Mouse (Mus musculus) hindbrain, postnatal 0 days (tissue): Measurements from ENCODE around the gene Rybp. TPM values are rescaled to one million over a fixed set of nuclear protein-coding genes. Genes with fewer than 3 reads are reported as not detected.

Experiments used
- ATAC-seq: fragments of 200-750 bp; cut with Nextera tagmentation; 2 replicates; pipeline ENCODE4 v1.8.0; 2017; ENCODE audit warnings: mild to moderate bottlenecking, moderate TSS enrichment, moderate library complexity
- DNase-seq: peaks from one replicate; pipeline ENCODE4 v3.0.0-alpha.2; 2015; ENCODE audit warnings: low spot score
- H3K27ac ChIP-seq: fragments of 300-500 bp; sonication (generic); 2 replicates; pipeline ENCODE4 v1.5.1; 2014; ENCODE audit warnings: mild to moderate bottlenecking
- H3K27me3 ChIP-seq: fragments of 300-500 bp; sonication (generic); 2 replicates; pipeline ENCODE4 v1.6.1; 2014; ENCODE audit warnings: low read length, mixed read lengths; ENCODE audit not compliant: insufficient read depth
- H3K36me3 ChIP-seq: fragments of 300-500 bp; sonication (generic); 2 replicates; pipeline ENCODE4 v1.6.1; 2014; ENCODE audit warnings: low read length, mixed read lengths; ENCODE audit not compliant: insufficient read depth
- H3K4me1 ChIP-seq: fragments of 300-500 bp; sonication (generic); 2 replicates; pipeline ENCODE4 v1.6.1; 2014; ENCODE audit warnings: antibody characterized with exemption, low read length, mixed read lengths; ENCODE audit not compliant: insufficient read depth
- H3K4me2 ChIP-seq: fragments of 300-500 bp; sonication (generic); 2 replicates; pipeline ENCODE4 v1.6.1; 2014; ENCODE audit warnings: low read depth, mild to moderate bottlenecking, low read length, moderate library complexity, mixed read lengths
- H3K4me3 ChIP-seq: fragments of 300-500 bp; sonication (generic); 2 replicates; pipeline ENCODE4 v1.5.1; 2014; ENCODE audit warnings: low read length
- H3K9ac ChIP-seq: fragments of 300-500 bp; sonication (generic); replicated peaks from 2 replicates; pipeline ENCODE4 v1.6.1; 2014; ENCODE audit warnings: mild to moderate bottlenecking, low read length, moderate library complexity, mixed read lengths
- H3K9me3 ChIP-seq: fragments of 300-500 bp; sonication (generic); 2 replicates; pipeline ENCODE4 v1.6.1; 2016; ENCODE audit warnings: low read length, mixed read lengths
- CTCF ChIP-seq: IDR thresholded peaks from 2 replicates; pipeline ENCODE4 v1.5.1; 2016; ENCODE audit warnings: antibody characterized with exemption, control low read depth, low read depth
- WGBS: fragments of 180-500 bp; shearing (Covaris S2); extraction: QIAGEN DNeasy Blood & Tissue Kit; methylation state at CpG from one replicate; pipeline ENCODE4 v1.1.7; 2014; 5-methylcytosine and 5-hydroxymethylcytosine counted together
- polyA plus RNA-seq: library from polyadenylated mRNA; unstranded; fragments of >200 nt; fragmentation: Nextera tagmentation; extraction: Ambion mirVana; gene quantifications from 2 replicates; pipeline ENCODE4 v1.2.1, GENCODE M21; 2015
- total RNA-seq: library from RNA; depleted of rRNA; stranded (reverse); fragments of >200 nt; gene quantifications from 2 replicates; pipeline ENCODE4 v1.2.3, GENCODE M21; 2014

Rybp gene
- total and polyA plus RNA-seq, 2 experiments from 2014 or later, result 18.7 to 21.6 TPM

- TF ChIP-seq CTCF, result no peak
- Histone ChIP-seq H3K9me3 (no peaks in the 10 kb centered on the region), H3K4me1 (peaks cover under 1% of the 10 kb centered on the region; the same call in 1 of the 2 replicates), H3K27ac (no peak overlapping the region), H3K4me2 (no peak overlapping the region), H3K27me3 (no peaks in the 10 kb centered on the region), H3K4me3 (no peak overlapping the region), H3K36me3 (no peaks in the 10 kb centered on the region), H3K9ac (no peak overlapping the region)
- DNase-seq (no peak), ATAC-seq (no peak)
- 86% methylated on average over 10 of the region's 10 CpGs for WGBS
Measured at GRCm38 (mm10) chr6:100190310-100190709, 97.0 kb downstream of the Rybp start.

GRCm38 (mm10) chr6:100188883-100189743 is 98.2 kb downstream of the Rybp start:
- H3K27ac ChIP-seq, result no peak overlapping the region
- DNase-seq (no peak), ATAC-seq (no peak)
- H3K4me1 ChIP-seq, result no peaks in the 10 kb centered on the region
- TF ChIP-seq CTCF, result no peak
- H3K4me2 ChIP-seq, result no peak overlapping the region
- no peak overlapping the region for H3K4me3 ChIP-seq
- no peak overlapping the region for H3K9ac ChIP-seq
- H3K36me3 ChIP-seq, result no peaks in the 10 kb centered on the region
- 24% methylated on average over 7 of the region's 7 CpGs for WGBS
- H3K27me3 ChIP-seq, result no peaks in the 10 kb centered on the region
- no peaks in the 10 kb centered on the region for H3K9me3 ChIP-seq

GRCm38 (mm10) chr6:100187821-100188220 is 99.5 kb downstream of the Rybp start:
- DNase-seq (no peak), ATAC-seq (no peak)
- H3K27me3 ChIP-seq, result no peaks in the 10 kb centered on the region
- WGBS, result 63% methylated on average over 6 of the region's 6 CpGs
- no peaks in the 10 kb centered on the region for H3K4me1 ChIP-seq
- TF ChIP-seq CTCF, result no peak
- H3K9me3 ChIP-seq, result no peaks in the 10 kb centered on the region
- no peak overlapping the region for H3K4me2 ChIP-seq
- H3K27ac ChIP-seq, result no peak overlapping the region
- no peaks in the 10 kb centered on the region for H3K36me3 ChIP-seq
- H3K9ac ChIP-seq, result no peak overlapping the region
- no peak overlapping the region for H3K4me3 ChIP-seq

DNA sequence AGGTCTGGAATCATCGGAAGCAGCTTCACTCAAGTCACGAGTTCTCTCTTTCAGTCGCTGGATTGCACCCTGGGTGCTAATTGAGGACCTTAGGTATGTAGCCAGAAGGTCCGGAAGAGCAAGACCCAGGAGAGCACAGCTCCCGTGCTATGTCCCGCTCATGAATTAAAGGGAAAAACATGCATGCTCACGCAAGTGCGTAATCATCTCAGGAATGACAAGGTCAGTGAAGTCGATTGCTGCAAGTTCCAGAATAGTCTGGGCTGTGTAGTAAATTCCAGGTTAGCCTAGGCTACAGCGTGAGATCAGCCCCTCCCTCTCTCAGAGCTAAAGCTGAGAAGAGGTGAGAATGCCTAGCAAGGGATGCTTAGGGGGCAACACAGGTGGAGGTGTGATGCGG is 100.5 kb downstream of the Rybp start:
- no peaks in the 10 kb centered on the region for H3K27me3 ChIP-seq
- no peaks in the 10 kb centered on the region for H3K4me1 ChIP-seq
- no peak for TF ChIP-seq CTCF
- DNase-seq (no peak), ATAC-seq (no peak)
- H3K27ac ChIP-seq, result no peak overlapping the region
- 89% methylated on average over 11 of the region's 11 CpGs for WGBS
- H3K4me2 ChIP-seq, result no peak overlapping the region
- H3K4me3 ChIP-seq, result no peak overlapping the region
- H3K9ac ChIP-seq, result no peak overlapping the region
- no peaks in the 10 kb centered on the region for H3K9me3 ChIP-seq
- H3K36me3 ChIP-seq, result no peaks in the 10 kb centered on the region

GRCm38 (mm10) chr6:100185524-100185923 is 101.8 kb downstream of the Rybp start:
- WGBS, result 29% methylated on average over 1 of the region's 1 CpGs
- H3K4me3 ChIP-seq, result no peak overlapping the region
- TF ChIP-seq CTCF, result no peak
- no peak overlapping the region for H3K27ac ChIP-seq
- ATAC-seq (no peak), DNase-seq (no peak)
- H3K9ac ChIP-seq, result no peak overlapping the region
- no peaks in the 10 kb centered on the region for H3K36me3 ChIP-seq
- no peaks in the 10 kb centered on the region for H3K9me3 ChIP-seq
- H3K4me1 ChIP-seq, result no peaks in the 10 kb centered on the region
- H3K4me2 ChIP-seq, result no peak overlapping the region
- H3K27me3 ChIP-seq, result peaks cover 5% of the 10 kb centered on the region; the same call in 1 of the 2 replicates

- no peaks in the 10 kb centered on the region for H3K36me3 ChIP-seq
- TF ChIP-seq CTCF, result no peak
- no peaks in the 10 kb centered on the region for H3K4me1 ChIP-seq
- H3K27ac ChIP-seq, result no peak overlapping the region
- H3K27me3 ChIP-seq, result peaks cover 6% of the 10 kb centered on the region; the same call in 1 of the 2 replicates
- WGBS, result 65% methylated on average over 3 of the region's 3 CpGs
- no peak for DNase-seq
- no peak overlapping the region for H3K4me2 ChIP-seq
- H3K9ac ChIP-seq, result no peak overlapping the region
- no peaks in the 10 kb centered on the region for H3K9me3 ChIP-seq
- ATAC-seq, result peak; percentile 49; the same call in 1 of the 2 replicates
- no peak overlapping the region for H3K4me3 ChIP-seq
Measured at GRCm38 (mm10) chr6:100183344-100183743, 103.9 kb downstream of the Rybp start.

DNA sequence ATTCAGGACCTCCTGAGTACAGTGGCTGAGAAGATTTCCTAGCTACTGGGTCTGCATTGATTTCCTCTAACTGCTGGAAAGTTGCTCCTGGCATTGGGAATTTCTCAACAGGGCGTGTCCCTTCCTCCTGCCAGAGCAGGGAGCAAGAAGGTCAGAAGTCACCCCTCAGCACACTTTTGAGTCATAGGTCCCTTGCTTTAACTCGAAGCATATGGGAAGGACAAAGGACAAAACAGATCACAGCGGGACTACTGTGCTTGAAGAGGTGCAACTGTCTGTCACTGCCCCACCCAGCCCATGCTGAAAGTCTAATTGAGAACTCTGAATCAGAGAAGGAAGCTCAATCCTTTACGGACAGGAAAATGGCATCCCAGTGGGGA is 106.4 kb downstream of the Rybp start:
- 71% methylated on average over 4 of the region's 4 CpGs for WGBS
- no peak for DNase-seq
- peaks cover 6% of the 10 kb centered on the region; the same call in 1 of the 2 replicates for H3K27me3 ChIP-seq
- no peaks in the 10 kb centered on the region; the same call in 1 of the 2 replicates for H3K9me3 ChIP-seq
- no peak for ATAC-seq
- no peaks in the 10 kb centered on the region for H3K36me3 ChIP-seq
- H3K4me2 ChIP-seq, result no peak overlapping the region
- TF ChIP-seq CTCF, result no peak
- no peaks in the 10 kb centered on the region for H3K4me1 ChIP-seq
- no peak overlapping the region for H3K4me3 ChIP-seq
- H3K27ac ChIP-seq, result no peak overlapping the region
- no peak overlapping the region for H3K9ac ChIP-seq
